Mouse (Mus musculus): ENCODE measurements around the gene Mecom.

- TF ChIP-seq POLR2A (IDR thresholded peaks at IDR 0.05; ENCODE audit: low read depth, low read length), result no peak
- TF ChIP-seq ZNF384 (IDR thresholded peaks at IDR 0.05; ENCODE audit: low read depth, low read length), result no peak
- TF ChIP-seq EP300 (IDR thresholded peaks at IDR 0.05; ENCODE audit: low read length), result no peak
- no peak for TF ChIP-seq NELFE (IDR thresholded peaks at IDR 0.05; ENCODE audit: low read depth, low read length)
- TF ChIP-seq CTCF (conservative IDR thresholded peaks at IDR 0.05 in 1 of 2, IDR thresholded peaks at IDR 0.05 in 1 of 2; ENCODE audit: low read depth in 2 of 2, low read length in 2 of 2), result no peak
- no peak for TF ChIP-seq ETS1 (conservative IDR thresholded peaks at IDR 0.05; ENCODE audit: low read depth, low read length)
- TF ChIP-seq UBTF (IDR thresholded peaks at IDR 0.05; ENCODE audit: low read depth, low read length), result no peak
These were observed 12.0 kb downstream of the Mecom start for GRCm38 (mm10) chr3:30535821-30536220.

Data from CH12.LX (cell line).